Mouse (Mus musculus) hematopoietic stem cell, adult 5-6 weeks (primary cell): ENCODE results near the gene Krt9. TPM values are rescaled to one million over a fixed set of nuclear protein-coding genes. Genes with fewer than 3 reads are reported as not detected.

Source experiments
- ATAC-seq, 2 experiments: fragments of 125-278 bp in 1 of 2; replicated peaks in 1 of 2; 2 replicates each; pipeline ENCODE4 v1.8.0; 2016 to 2017; ENCODE audit warnings: inconsistent platforms in 2 of 2, mild to moderate bottlenecking in 2 of 2, moderate number of reproducible peaks in 2 of 2, low read depth in 1 of 2, moderate TSS enrichment in 1 of 2; ENCODE audit not compliant: low FRiP score in 2 of 2, poor library complexity in 2 of 2, severe bottlenecking in 2 of 2, insufficient read depth in 1 of 2, low TSS enrichment in 1 of 2
- total RNA-seq: library from RNA; stranded (forward); fragments of 172-1452, 232-1000 nt; gene quantifications from 2 replicates; pipeline ENCODE4 v1.2.3, GENCODE M21; 2017

Gene Krt9
- total RNA-seq, 1 experiment from 2014 or later: not detected

DNA sequence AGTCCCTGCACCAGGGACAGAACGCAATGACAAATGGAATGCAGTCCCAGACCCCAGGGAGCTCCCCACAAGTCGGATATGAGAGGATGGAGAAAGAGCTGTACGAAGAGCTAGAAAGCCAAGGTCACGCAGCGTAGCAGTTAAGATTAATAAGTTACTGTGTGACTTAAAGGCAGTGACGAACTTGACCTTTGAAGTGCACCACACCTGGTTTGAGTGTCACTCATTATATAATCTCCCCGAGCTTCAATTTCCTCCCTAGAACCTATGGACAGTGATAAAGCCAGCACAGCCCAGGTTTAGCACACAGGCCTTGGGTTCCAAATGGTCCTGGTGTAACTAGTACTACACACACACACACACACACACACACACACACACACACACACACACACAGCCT, 28.7 kb downstream of the Krt9 start:
- no peak for ATAC-seq

GRCm38 (mm10) chr11:100157908-100158477, 35.1 kb downstream of the Krt9 start:
- ATAC-seq: no peak

GRCm38 (mm10) chr11:100157331-100157730, 35.7 kb downstream of the Krt9 start:
- ATAC-seq: no peak

- no peak for ATAC-seq
Measured at GRCm38 (mm10) chr11:100155497-100156255, 37.4 kb downstream of the Krt9 start.

DNA sequence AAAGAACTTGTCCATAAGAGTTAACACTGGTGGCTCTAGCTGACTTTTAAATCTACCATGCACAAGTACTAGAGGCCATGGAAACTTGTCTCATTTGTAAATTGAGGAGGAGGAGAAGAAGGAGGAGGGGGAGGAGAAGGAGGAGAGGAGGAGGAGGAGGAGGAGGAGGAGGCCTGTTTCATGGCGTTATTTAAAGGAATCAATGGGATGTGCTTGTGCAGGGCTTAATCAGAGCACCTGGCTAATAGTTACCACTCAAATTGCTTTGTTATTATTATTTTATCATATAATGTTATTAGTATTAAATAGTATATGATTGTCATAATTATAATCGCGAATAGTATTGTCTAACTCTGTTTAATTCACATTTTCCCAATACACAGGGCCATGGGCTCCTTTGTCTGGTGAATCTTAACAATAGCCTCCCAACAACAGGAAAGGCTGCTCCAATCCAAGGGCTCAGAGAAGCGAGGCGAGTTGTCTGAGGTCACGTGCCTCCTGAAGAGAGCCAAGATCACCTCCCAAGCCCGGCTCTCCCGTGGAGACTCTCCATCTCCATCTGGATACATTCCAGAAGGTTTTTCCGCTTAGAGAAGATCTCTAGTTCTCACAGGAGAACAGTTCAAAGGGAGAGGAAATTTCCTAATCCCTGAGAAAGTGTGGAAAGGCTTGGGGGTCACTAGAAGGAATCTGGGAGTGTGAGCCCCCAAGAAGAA, 44.3 kb downstream of the Krt9 start, which contains the start of gene Krt19:
Gene Krt19, minus strand, starts transcription at position 51 of the 716 bp plus-strand sequence.
- no peak for ATAC-seq

DNA sequence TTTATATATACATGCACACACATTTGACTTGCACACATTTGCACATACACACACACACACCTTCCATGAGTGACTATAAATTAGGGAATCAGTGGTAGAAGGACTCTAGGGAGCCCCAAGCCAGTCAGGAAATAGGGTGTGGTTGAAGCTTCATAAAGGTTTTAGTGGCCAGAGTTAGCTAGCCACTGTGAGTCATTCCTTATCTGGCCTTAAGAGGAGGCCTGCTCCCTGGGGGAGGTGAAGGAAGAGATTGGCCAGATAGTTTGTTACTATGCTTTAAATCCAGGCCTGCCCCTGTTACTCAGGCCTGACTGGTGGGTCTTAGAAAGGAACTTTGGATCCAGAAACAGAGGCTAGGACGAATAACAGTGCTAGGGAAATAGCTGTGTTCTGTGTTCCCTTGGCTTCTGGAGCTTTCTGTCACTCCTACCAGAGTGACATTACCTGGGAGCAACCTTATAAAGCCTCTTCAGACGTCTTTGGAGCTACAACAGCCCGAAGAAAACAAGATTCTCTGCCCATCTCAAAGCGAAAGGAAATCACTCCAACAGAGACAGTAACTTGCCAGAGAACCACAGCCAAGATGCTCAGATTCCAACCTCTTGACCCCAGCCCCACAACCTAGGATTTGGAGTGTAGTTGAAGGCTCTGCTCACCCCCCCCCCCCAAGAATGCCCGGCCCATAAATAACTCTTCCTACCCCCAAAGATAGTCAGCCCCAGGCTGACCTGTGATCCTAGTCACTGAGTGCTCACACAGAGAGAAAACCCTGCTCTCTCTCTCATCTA, 45.3 kb downstream of the Krt9 start:
- no peak for ATAC-seq

DNA sequence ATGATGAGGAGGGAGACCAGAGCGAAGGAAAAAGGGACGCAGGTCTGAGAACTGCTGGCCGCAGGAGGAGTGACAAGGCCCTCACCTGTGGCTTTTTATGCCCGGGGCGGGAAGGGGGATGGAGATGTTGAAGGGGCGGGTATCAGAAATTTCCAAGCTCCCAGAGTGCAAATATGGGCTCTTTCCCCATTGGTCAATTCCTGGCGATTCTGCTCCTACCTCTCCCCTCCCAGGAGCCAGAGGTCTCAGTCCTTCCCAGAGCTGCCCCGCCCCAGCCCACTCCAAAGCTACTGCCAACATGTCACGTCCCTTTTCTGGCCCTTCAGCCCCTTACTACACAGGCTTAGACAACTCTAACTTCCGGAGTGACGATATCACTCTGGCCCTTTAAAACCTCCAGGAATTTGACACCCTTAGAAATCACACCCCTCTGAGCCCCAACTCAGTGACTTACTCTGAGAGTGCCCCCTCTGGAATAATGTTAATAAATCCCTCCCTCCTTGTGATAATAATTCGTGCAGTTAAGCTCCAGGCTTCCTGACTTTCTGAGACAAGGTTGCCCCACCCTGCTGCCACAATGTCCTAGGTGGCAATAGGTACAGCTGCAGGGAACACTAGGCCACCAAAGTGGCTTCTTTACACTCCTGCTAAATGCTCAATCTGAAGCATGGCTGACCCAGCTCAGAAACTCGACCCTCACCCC, 47.0 kb downstream of the Krt9 start:
- ATAC-seq: no peak

GRCm38 (mm10) chr11:100145104-100145503, 47.9 kb downstream of the Krt9 start:
- no peak for ATAC-seq

DNA sequence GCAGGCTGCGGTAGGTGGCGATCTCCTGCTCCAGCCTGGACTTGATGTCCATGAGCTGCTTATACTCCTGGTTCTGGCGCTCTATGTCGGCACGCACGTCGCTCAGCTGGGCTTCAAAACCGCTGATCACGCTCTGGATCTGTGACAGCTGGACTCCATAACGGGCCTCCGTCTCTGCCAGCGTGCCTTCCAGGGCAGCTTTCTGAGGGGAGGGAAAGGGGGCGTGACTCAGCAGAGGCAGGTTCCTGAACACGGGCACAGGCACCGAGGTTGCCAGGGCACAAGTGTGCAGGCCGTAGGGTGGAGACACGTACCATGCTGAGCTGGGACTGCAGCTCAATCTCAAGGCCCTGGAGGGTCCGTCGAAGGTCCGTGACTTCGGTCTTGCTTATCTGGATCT, 52.1 kb downstream of the Krt9 start:
- no peak for ATAC-seq

- no peak for ATAC-seq
Measured at GRCm38 (mm10) chr11:100139391-100139790, 53.7 kb downstream of the Krt9 start.

GRCm38 (mm10) chr11:100138809-100139208, 54.2 kb downstream of the Krt9 start:
- no peak for ATAC-seq

GRCm38 (mm10) chr11:100137693-100138092, 55.4 kb downstream of the Krt9 start:
- no peak for ATAC-seq

Other genes with a start within 250 kb of the Krt9 start
- gene Krtap9-5, start 244.8 kb downstream of the Krt9 start, total RNA-seq: not detected in 2 replicates
- gene Krtap29-1, start 214.2 kb downstream of the Krt9 start, total RNA-seq: not detected in 2 replicates
- gene Krtap16-1, start 206.6 kb downstream of the Krt9 start, total RNA-seq: not detected in 2 replicates
- gene Krtap17-1, start 199.3 kb downstream of the Krt9 start, total RNA-seq: not detected in 2 replicates
- not detected in 2 replicates for gene Krt33a, start 177.0 kb downstream of the Krt9 start, total RNA-seq
- not detected in 2 replicates for gene Krt33b, start 163.4 kb downstream of the Krt9 start, total RNA-seq
- not detected in 2 replicates for gene Krt34, start 151.7 kb downstream of the Krt9 start, total RNA-seq
- not detected in 2 replicates for gene Krt31, start 142.7 kb downstream of the Krt9 start, total RNA-seq
- gene Krt32, start 105.0 kb downstream of the Krt9 start, total RNA-seq: not detected in 2 replicates
- gene Krt35, start 97.0 kb downstream of the Krt9 start, total RNA-seq: not detected in 2 replicates
- gene Krt36, start 87.6 kb downstream of the Krt9 start, total RNA-seq: not detected in 2 replicates
- not detected in 2 replicates for gene Krt13, start 71.7 kb downstream of the Krt9 start, total RNA-seq
- not detected in 2 replicates for gene Krt15, start 57.3 kb downstream of the Krt9 start, total RNA-seq
- gene Krt19, start 44.6 kb downstream of the Krt9 start, total RNA-seq: not detected in 2 replicates
- gene Krt14, start 14.3 kb upstream of the Krt9 start, total RNA-seq: not detected in 2 replicates
- gene Krt16, start 55.7 kb upstream of the Krt9 start, total RNA-seq: not detected in 2 replicates
- gene Krt17, start 67.8 kb upstream of the Krt9 start, total RNA-seq: 0.44 TPM in 1 of 2 replicates, not detected in the other
- gene Krt42, start 76.6 kb upstream of the Krt9 start, total RNA-seq: not detected in 2 replicates
- 225 and 235 TPM in 2 replicates for gene Eif1, start 126.6 kb upstream of the Krt9 start, total RNA-seq
- gene Gast, start 141.2 kb upstream of the Krt9 start, total RNA-seq: not detected in 2 replicates
- gene Hap1, start 162.9 kb upstream of the Krt9 start, total RNA-seq: 0.88 TPM in 1 of 2 replicates, not detected in the other
- gene Jup, start 204.5 kb upstream of the Krt9 start, total RNA-seq: 2.1 and 9.9 TPM in 2 replicates
- 0.65 and 2.7 TPM in 2 replicates for gene P3h4, start 221.6 kb upstream of the Krt9 start, total RNA-seq
- gene Fkbp10, start 222.5 kb upstream of the Krt9 start, total RNA-seq: 0.38 and 0.74 TPM in 2 replicates
- gene Nt5c3b, start 248.6 kb upstream of the Krt9 start, total RNA-seq: 50.2 and 73.2 TPM in 2 replicates
- 0.60 and 2.1 TPM in 2 replicates for gene Klhl10, start 248.7 kb upstream of the Krt9 start, total RNA-seq